Mouse (Mus musculus) brain, embryonic 14.5 days (tissue): Measurements from ENCODE around the gene Ice1.

ENCODE experiments used
- CTCF ChIP-seq: fragments of 200-500 bp; IDR thresholded peaks from 2 replicates; pipeline ENCODE4 v1.5.1; 2012; ENCODE audit warnings: inconsistent platforms, mild to moderate bottlenecking, moderate library complexity, borderline replicate concordance; ENCODE audit not compliant: insufficient read depth, insufficient read length; ENCODE audit errors: extremely low read depth
- POLR2A ChIP-seq: fragments of 200-500 bp; IDR thresholded peaks from 2 replicates; pipeline ENCODE4 v1.6.1; 2012; ENCODE audit warnings: mild to moderate bottlenecking, inconsistent platforms, borderline replicate concordance; ENCODE audit not compliant: poor library complexity, insufficient read depth, insufficient read length, severe bottlenecking; ENCODE audit errors: extremely low read depth

GRCm38 (mm10) chr13:70654091-70654770, 16.8 kb upstream of the Ice1 start:
- no peak for TF ChIP-seq CTCF
- no peak for TF ChIP-seq POLR2A
